Mouse (Mus musculus) neural tube, embryonic 12.5 days (tissue): ENCODE measurements around the gene Lmx1b. TPM values are rescaled to one million over a fixed set of nuclear protein-coding genes. Genes with fewer than 3 reads are reported as not detected.

Experiments used
- ATAC-seq: fragments of 200-750 bp; cut with Nextera tagmentation; 2 replicates; pipeline ENCODE4 v1.8.0; 2017; ENCODE audit warnings: low read depth, mild to moderate bottlenecking, moderate TSS enrichment, moderate library complexity; ENCODE audit not compliant: low FRiP score
- H3K27ac ChIP-seq: fragments of 300-500 bp; sonication (generic); 2 replicates; pipeline ENCODE4 v1.5.1; 2016
- H3K27me3 ChIP-seq: fragments of 300-500 bp; sonication (generic); replicated peaks from 2 replicates; pipeline ENCODE4 v1.6.1; 2016; ENCODE audit warnings: mild to moderate bottlenecking
- H3K36me3 ChIP-seq: fragments of 300-500 bp; sonication (generic); 2 replicates; pipeline ENCODE4 v1.6.1; 2016; ENCODE audit warnings: mild to moderate bottlenecking
- H3K4me1 ChIP-seq: fragments of 300-500 bp; sonication (generic); 2 replicates; pipeline ENCODE4 v1.6.1; 2016
- H3K4me2 ChIP-seq: fragments of 300-500 bp; sonication (generic); replicated peaks from 2 replicates; pipeline ENCODE4 v1.6.1; 2016; ENCODE audit warnings: mild to moderate bottlenecking
- H3K4me3 ChIP-seq: fragments of 300-500 bp; sonication (generic); 2 replicates; pipeline ENCODE4 v1.5.1; 2016
- H3K9ac ChIP-seq: fragments of 300-500 bp; sonication (generic); 2 replicates; pipeline ENCODE4 v1.6.1; 2016; ENCODE audit warnings: mild to moderate bottlenecking
- H3K9me3 ChIP-seq: fragments of 300-500 bp; sonication (generic); 2 replicates; pipeline ENCODE4 v1.6.1; 2016; ENCODE audit warnings: mild to moderate bottlenecking
- WGBS: fragments of 180-500 bp; shearing (Covaris S2); methylation state at CpG from one replicate; pipeline ENCODE4 v1.1.7; 2016; 5-methylcytosine and 5-hydroxymethylcytosine counted together
- polyA plus RNA-seq: library from polyadenylated mRNA; unstranded; fragments of >200 nt; fragmentation: Nextera tagmentation; extraction: Ambion mirVana; gene quantifications from 2 replicates; pipeline ENCODE4 v1.2.1, GENCODE M21; 2016

Lmx1b gene
- polyA plus RNA-seq, 1 experiment from 2014 or later = 4.6 TPM

GRCm38 (mm10) chr2:33615843-33616344 lies 24.4 kb downstream of the Lmx1b start:
- Histone ChIP-seq H3K9ac (peak overlapping the region; percentile 18; the same call in 1 of the 2 replicates), H3K4me1 (peaks cover 34% of the 10 kb centered on the region), H3K36me3 (no peaks in the 10 kb centered on the region), H3K4me2 (peak overlapping the region; percentile 59), H3K27ac (peak overlapping the region; percentile 74), H3K9me3 (no peaks in the 10 kb centered on the region), H3K27me3 (peaks cover 89% of the 10 kb centered on the region), H3K4me3 (peak overlapping the region; percentile 26)
- WGBS = 2% methylated on average over 17 of the region's 17 CpGs
- peak; percentile 55 for ATAC-seq

GRCm38 (mm10) chr2:33605487-33606256 lies 34.6 kb downstream of the Lmx1b start:
- Histone ChIP-seq H3K4me1 (peaks cover 45% of the 10 kb centered on the region), H3K36me3 (no peaks in the 10 kb centered on the region), H3K4me3 (no peak overlapping the region), H3K4me2 (peak overlapping the region; percentile 24), H3K27ac (0 out of 2 replicates have a peak overlapping the region, but pooled peaks have one; percentile 26), H3K9me3 (no peaks in the 10 kb centered on the region), H3K27me3 (peaks cover 62% of the 10 kb centered on the region), H3K9ac (no peak overlapping the region)
- 4% methylated on average over 18 of the region's 18 CpGs for WGBS
- peak; percentile 36; the same call in 1 of the 2 replicates for ATAC-seq

GRCm38 (mm10) chr2:33604846-33605486 lies 35.3 kb downstream of the Lmx1b start:
- Histone ChIP-seq H3K9me3 (no peaks in the 10 kb centered on the region), H3K4me1 (peaks cover 45% of the 10 kb centered on the region), H3K9ac (no peak overlapping the region), H3K4me3 (no peak overlapping the region), H3K27me3 (peaks cover 59% of the 10 kb centered on the region), H3K27ac (no peak overlapping the region), H3K4me2 (peak overlapping the region; percentile 24), H3K36me3 (no peaks in the 10 kb centered on the region)
- WGBS = 5% methylated on average over 7 of the region's 7 CpGs
- peak; percentile 57 for ATAC-seq

- Histone ChIP-seq H3K9me3 (no peaks in the 10 kb centered on the region), H3K4me2 (no peak overlapping the region), H3K4me1 (peaks cover 36% of the 10 kb centered on the region), H3K27ac (no peak overlapping the region), H3K36me3 (no peaks in the 10 kb centered on the region), H3K4me3 (no peak overlapping the region), H3K9ac (no peak overlapping the region), H3K27me3 (peaks cover 54% of the 10 kb centered on the region)
- 44% methylated on average over 6 of the region's 6 CpGs for WGBS
- ATAC-seq = no peak
Measured at GRCm38 (mm10) chr2:33600520-33600919, 39.8 kb downstream of the Lmx1b start.

GRCm38 (mm10) chr2:33597384-33597783 lies 42.9 kb downstream of the Lmx1b start:
- H3K27ac ChIP-seq = no peak overlapping the region
- H3K4me1 ChIP-seq = peaks cover 42% of the 10 kb centered on the region

GRCm38 (mm10) chr2:33595085-33595423 lies 45.3 kb downstream of the Lmx1b start:
- peaks cover 51% of the 10 kb centered on the region for H3K4me1 ChIP-seq
- peak; percentile 23; the same call in 1 of the 2 replicates for ATAC-seq
- no peaks in the 10 kb centered on the region for H3K9me3 ChIP-seq
- H3K27me3 ChIP-seq = peaks cover 48% of the 10 kb centered on the region
- H3K9ac ChIP-seq = no peak overlapping the region
- H3K36me3 ChIP-seq = no peaks in the 10 kb centered on the region
- H3K4me2 ChIP-seq = 0 out of 2 replicates have a peak overlapping the region, but pooled peaks have one; percentile 10
- no peak overlapping the region for H3K4me3 ChIP-seq
- 0 out of 2 replicates have a peak overlapping the region, but pooled peaks have one; percentile 43 for H3K27ac ChIP-seq
- 9% methylated on average over 7 of the region's 7 CpGs for WGBS

More at GRCm38 (mm10) chr2:33597384-33597783, 42.9 kb downstream of the Lmx1b start:
- Histone ChIP-seq H3K9ac (no peak overlapping the region), H3K9me3 (no peaks in the 10 kb centered on the region), H3K27me3 (peaks cover 39% of the 10 kb centered on the region), H3K4me2 (no peak overlapping the region), H3K4me3 (no peak overlapping the region), H3K36me3 (no peaks in the 10 kb centered on the region)
- 28% methylated on average over 4 of the region's 4 CpGs for WGBS
- peak; percentile 38; the same call in 1 of the 2 replicates for ATAC-seq

GRCm38 (mm10) chr2:33594181-33595084 lies 45.9 kb downstream of the Lmx1b start:
- 0 out of 2 replicates have a peak overlapping the region, but pooled peaks have one; percentile 10 for H3K4me2 ChIP-seq
- H3K27me3 ChIP-seq = peaks cover 48% of the 10 kb centered on the region
- no peak overlapping the region for H3K9ac ChIP-seq
- peak; percentile 3; the same call in 1 of the 2 replicates for ATAC-seq
- H3K4me3 ChIP-seq = no peak overlapping the region
- H3K36me3 ChIP-seq = no peaks in the 10 kb centered on the region
- H3K27ac ChIP-seq = 0 out of 2 replicates have a peak overlapping the region, but pooled peaks have one; percentile 43
- peaks cover 51% of the 10 kb centered on the region for H3K4me1 ChIP-seq
- H3K9me3 ChIP-seq = no peaks in the 10 kb centered on the region
- 46% methylated on average over 9 of the region's 9 CpGs for WGBS

GRCm38 (mm10) chr2:33592931-33593555 lies 47.3 kb downstream of the Lmx1b start:
- H3K4me2 ChIP-seq = peak overlapping the region; percentile 32
- no peaks in the 10 kb centered on the region for H3K9me3 ChIP-seq
- no peak overlapping the region for H3K27ac ChIP-seq
- H3K4me3 ChIP-seq = no peak overlapping the region
- ATAC-seq = 0 out of 2 replicates have a peak, but pooled peaks have one; percentile 14
- peaks cover 51% of the 10 kb centered on the region for H3K4me1 ChIP-seq
- peaks cover 37% of the 10 kb centered on the region for H3K27me3 ChIP-seq
- 0 out of 2 replicates have a peak overlapping the region, but pooled peaks have one; percentile 21 for H3K9ac ChIP-seq
- 4% methylated on average over 12 of the region's 12 CpGs for WGBS
- no peaks in the 10 kb centered on the region for H3K36me3 ChIP-seq

- WGBS = 56% methylated on average over 9 of the region's 9 CpGs
- peaks cover 56% of the 10 kb centered on the region for H3K27me3 ChIP-seq
- no peak overlapping the region for H3K27ac ChIP-seq
- no peaks in the 10 kb centered on the region for H3K9me3 ChIP-seq
- H3K4me1 ChIP-seq = peaks cover 45% of the 10 kb centered on the region
- no peaks in the 10 kb centered on the region for H3K36me3 ChIP-seq
- no peak overlapping the region for H3K4me2 ChIP-seq
- ATAC-seq = no peak
- H3K9ac ChIP-seq = no peak overlapping the region
- H3K4me3 ChIP-seq = no peak overlapping the region
Measured at GRCm38 (mm10) chr2:33589280-33589679, 51.0 kb downstream of the Lmx1b start.

- peaks cover 51% of the 10 kb centered on the region for H3K4me1 ChIP-seq
- peak overlapping the region; percentile 17; the same call in 1 of the 2 replicates for H3K27ac ChIP-seq
- H3K9ac ChIP-seq = no peak overlapping the region
- ATAC-seq = no peak
- H3K27me3 ChIP-seq = peaks cover 77% of the 10 kb centered on the region
- H3K4me2 ChIP-seq = peak overlapping the region; percentile 24; the same call in 1 of the 2 replicates
- H3K36me3 ChIP-seq = no peaks in the 10 kb centered on the region
- no peaks in the 10 kb centered on the region for H3K9me3 ChIP-seq
- H3K4me3 ChIP-seq = no peak overlapping the region
- WGBS = 17% methylated on average over 29 of the region's 29 CpGs
Measured at GRCm38 (mm10) chr2:33584937-33585910, 55.1 kb downstream of the Lmx1b start.
